Mouse (Mus musculus): Measurements from ENCODE around the gene Traf3. TPM values are rescaled to one million over a fixed set of nuclear protein-coding genes. Genes with fewer than 3 reads are reported as not detected.

Gene Traf3
- total RNA-seq, 2 experiments from 2014 or later: 16.8 to 17.3 TPM

- DNase-seq: no peak
Observed at GRCm38 (mm10) chr12:111203945-111204344, 37.8 kb downstream of the Traf3 start.

GRCm38 (mm10) chr12:111207641-111208040 is 41.5 kb downstream of the Traf3 start:
- DNase-seq: no peak

- DNase-seq: no peak
Observed at GRCm38 (mm10) chr12:111211729-111212128, 45.6 kb downstream of the Traf3 start.

GRCm38 (mm10) chr12:111218867-111219266 is 52.7 kb downstream of the Traf3 start:
- no peak for DNase-seq

GRCm38 (mm10) chr12:111225197-111225780 is 59.1 kb downstream of the Traf3 start:
- DNase-seq: no peak

GRCm38 (mm10) chr12:111227410-111227809 is 61.2 kb downstream of the Traf3 start:
- no peak for DNase-seq

- no peak for DNase-seq
Observed at GRCm38 (mm10) chr12:111228488-111228887, 62.3 kb downstream of the Traf3 start.

GRCm38 (mm10) chr12:111230793-111231192 is 64.6 kb downstream of the Traf3 start:
- DNase-seq: no peak

- DNase-seq: no peak
Observed at GRCm38 (mm10) chr12:111233798-111234197, 67.6 kb downstream of the Traf3 start.

- DNase-seq: no peak
Observed at GRCm38 (mm10) chr12:111234383-111234782, 68.2 kb downstream of the Traf3 start.

GRCm38 (mm10) chr12:111235631-111236030 is 69.5 kb downstream of the Traf3 start:
- no peak for DNase-seq

- DNase-seq: no peak
Observed at GRCm38 (mm10) chr12:111237611-111238188, 71.5 kb downstream of the Traf3 start.

GRCm38 (mm10) chr12:111238345-111238744 is 72.2 kb downstream of the Traf3 start:
- no peak for DNase-seq

GRCm38 (mm10) chr12:111238778-111239177 is 72.6 kb downstream of the Traf3 start:
- DNase-seq: no peak

GRCm38 (mm10) chr12:111239930-111240329 is 73.8 kb downstream of the Traf3 start:
- no peak for DNase-seq

- DNase-seq: no peak
Observed at GRCm38 (mm10) chr12:111241916-111242315, 75.7 kb downstream of the Traf3 start.

- no peak for DNase-seq
Observed at GRCm38 (mm10) chr12:111242346-111242745, 76.2 kb downstream of the Traf3 start.

- no peak for DNase-seq
Observed at GRCm38 (mm10) chr12:111243733-111244132, 77.6 kb downstream of the Traf3 start.

GRCm38 (mm10) chr12:111245070-111245469 is 78.9 kb downstream of the Traf3 start:
- no peak for DNase-seq

GRCm38 (mm10) chr12:111246808-111247464 is 80.8 kb downstream of the Traf3 start:
- DNase-seq: no peak

- no peak for DNase-seq
Observed at GRCm38 (mm10) chr12:111249095-111249494, 82.9 kb downstream of the Traf3 start.

GRCm38 (mm10) chr12:111250116-111250515 is 83.9 kb downstream of the Traf3 start:
- no peak for DNase-seq

- DNase-seq: no peak
Observed at GRCm38 (mm10) chr12:111251227-111251626, 85.1 kb downstream of the Traf3 start.

- DNase-seq: no peak
Observed at GRCm38 (mm10) chr12:111263650-111264049, 97.5 kb downstream of the Traf3 start.

All from heart, postnatal 4 days (tissue).